13 mouse cellular contexts compared by ENCODE assay signal in genomic region chr1:52305679-52306632, GRCm38 (mm10).
A peak's percentile ranks its signal among the peaks of the same experiment; 100 is the strongest.
DNase-seq lines count a peak whose midpoint lies in the region; ATAC-seq and TF ChIP-seq lines count a peak whose summit lies in the region.
"Had no signal": no experiment of that assay in that cellular context is flagged by ENCODE, and none has a peak within 500 bp of the region (broad histone marks: within the 10 kb centered on the region; RNA-seq: fewer than 3 reads in every experiment).

No protein-coding gene starts in this region.

- peak; percentile 21 for DNase-seq in brain, adult 2 months (ENCODE audit: low read depth, low spot score)
- DNase-seq in hindbrain, postnatal 0 days (ENCODE audit: low spot score): no peak
- peak; percentile 9 for DNase-seq in midbrain, postnatal 0 days (ENCODE audit: low spot score)
- DNase-seq in cerebellum, postnatal 14 days: no peak
- DNase-seq in kidney, postnatal 36 days: no peak
- DNase-seq in left cerebral cortex, postnatal 4 days: no peak
- DNase-seq in layer of hippocampus, postnatal 14 days (ENCODE audit: low spot score in 2 of 2): no peak
- DNase-seq: lung, embryonic 14.5 days; right cerebral cortex, adult 18-20 months had no signal

- peak; percentile 78 for ATAC-seq in forebrain, embryonic 15.5 days (replicated peaks)
- 0 out of 2 replicates have a peak, but pooled peaks have one; percentile 27 for ATAC-seq in hindbrain, postnatal 0 days
- ATAC-seq in midbrain, postnatal 0 days (ENCODE audit: low FRiP score): peak; percentile 48; the same call in 1 of the 2 replicates

- intact Hi-C loops in left cerebral cortex, postnatal 4 days (cut with DNase I): loop anchor here (10.0 kb wide), 1 partner anchor 439 kb away; no protein-coding TSS in a partner anchor

- 30% methylated on average over 18 of the region's 18 CpGs for whole genome bisulfite sequencing in forebrain, embryonic 15.5 days
- WGBS in hindbrain, postnatal 0 days: 58% methylated on average over 18 of the region's 18 CpGs
- WGBS in midbrain, postnatal 0 days: 55% methylated on average over 18 of the region's 18 CpGs

- no peaks in the 10 kb centered on the region for H3K27me3 ChIP-seq in forebrain, embryonic 15.5 days
- no peaks in the 10 kb centered on the region for H3K27me3 ChIP-seq in hindbrain, postnatal 0 days (ENCODE audit: insufficient read depth, low read length)
- H3K27me3 ChIP-seq in midbrain, postnatal 0 days (ENCODE audit: insufficient read depth, low read length): no peaks in the 10 kb centered on the region
- H3K27me3 ChIP-seq: heart, embryonic 15.5 days; limb, embryonic 15.5 days had no signal

- no peak overlapping the region for H3K4me3 ChIP-seq in forebrain, embryonic 15.5 days
- H3K4me3 ChIP-seq in hindbrain, postnatal 0 days (ENCODE audit: low read length): no peak overlapping the region
- H3K4me3 ChIP-seq in midbrain, postnatal 0 days (ENCODE audit: low read depth, low read length): no peak overlapping the region
- H3K4me3 ChIP-seq: heart, embryonic 15.5 days; limb, embryonic 15.5 days had no signal

- H3K36me3 ChIP-seq in forebrain, embryonic 15.5 days: no peaks in the 10 kb centered on the region
- no peaks in the 10 kb centered on the region for H3K36me3 ChIP-seq in hindbrain, postnatal 0 days (ENCODE audit: insufficient read depth, low read length)
- no peaks in the 10 kb centered on the region for H3K36me3 ChIP-seq in midbrain, postnatal 0 days (ENCODE audit: insufficient read depth, low read length)
- H3K36me3 ChIP-seq: G1E; heart, embryonic 15.5 days; limb, embryonic 15.5 days had no signal

- H3K9ac ChIP-seq in forebrain, embryonic 15.5 days (replicated peaks): no peak overlapping the region
- H3K9ac ChIP-seq in hindbrain, postnatal 0 days (replicated peaks; ENCODE audit: low read length): no peak overlapping the region; the same call in 1 of the 2 replicates
- 0 out of 2 replicates have a peak overlapping the region, but pooled peaks have one; percentile 13 for H3K9ac ChIP-seq in midbrain, postnatal 0 days (replicated peaks; ENCODE audit: low read length, poor library complexity, severe bottlenecking)
- H3K9ac ChIP-seq: heart, embryonic 15.5 days; limb, embryonic 15.5 days; lung, embryonic 14.5 days had no signal

- peak overlapping the region; percentile 1; the same call in 1 of the 2 replicates for H3K4me2 ChIP-seq in forebrain, embryonic 15.5 days (replicated peaks)
- no peak overlapping the region for H3K4me2 ChIP-seq in hindbrain, postnatal 0 days (ENCODE audit: low read depth, low read length)
- no peak overlapping the region for H3K4me2 ChIP-seq in midbrain, postnatal 0 days (ENCODE audit: low read depth, low read length, poor library complexity, severe bottlenecking)
- H3K4me2 ChIP-seq: heart, embryonic 15.5 days; limb, embryonic 15.5 days; lung, embryonic 14.5 days had no signal

- TF ChIP-seq CTCF in hindbrain, postnatal 0 days (IDR thresholded peaks at IDR 0.05; ENCODE audit: low read depth): no peak
- no peak for TF ChIP-seq CTCF in midbrain, postnatal 0 days (IDR thresholded peaks at IDR 0.05)

- peaks cover 17% of the 10 kb centered on the region for H3K4me1 ChIP-seq in forebrain, embryonic 15.5 days
- no peaks in the 10 kb centered on the region for H3K4me1 ChIP-seq in hindbrain, postnatal 0 days (ENCODE audit: insufficient read depth, low read length)
- H3K4me1 ChIP-seq in midbrain, postnatal 0 days (ENCODE audit: insufficient read depth, low read length): no peaks in the 10 kb centered on the region

- no peaks in the 10 kb centered on the region for H3K9me3 ChIP-seq in forebrain, embryonic 15.5 days
- H3K9me3 ChIP-seq in hindbrain, postnatal 0 days (ENCODE audit: low read length): no peaks in the 10 kb centered on the region
- no peaks in the 10 kb centered on the region for H3K9me3 ChIP-seq in midbrain, postnatal 0 days (ENCODE audit: low read length)
- H3K9me3 ChIP-seq: G1E; heart, embryonic 15.5 days; limb, embryonic 15.5 days had no signal

- H3K27ac ChIP-seq in forebrain, embryonic 15.5 days (replicated peaks): peak overlapping the region; percentile 65
- H3K27ac ChIP-seq in hindbrain, postnatal 0 days: no peak overlapping the region; the same call in 1 of the 2 replicates
- 0 out of 2 replicates have a peak overlapping the region, but pooled peaks have one; percentile 14 for H3K27ac ChIP-seq in midbrain, postnatal 0 days (ENCODE audit: low read depth, low read length)
- H3K27ac ChIP-seq: heart, embryonic 15.5 days; limb, embryonic 15.5 days had no signal

Comparison
In these comparisons a context has a peak if more than half of its experiments do, and no peak if none do; other contexts are left out.
1. DNase-seq: peak in brain, adult 2 months (single experiment) and midbrain, postnatal 0 days (single experiment); none in hindbrain, postnatal 0 days (single experiment), cerebellum, postnatal 14 days (0 of 2), kidney, postnatal 36 days (0 of 2), left cerebral cortex, postnatal 4 days (single experiment) and layer of hippocampus, postnatal 14 days (0 of 2).
2. ATAC-seq: peak in every context shown above with its lines; median percentile 78 in forebrain, embryonic 15.5 days; 48 in midbrain, postnatal 0 days; 27 in hindbrain, postnatal 0 days.